Mouse (Mus musculus): ENCODE data around the gene Pef1. TPM values are rescaled to one million over a fixed set of nuclear protein-coding genes. Genes with fewer than 3 reads are reported as not detected.

Pef1 gene
- polyA plus RNA-seq, 1 experiment: 89.9 TPM

DNA sequence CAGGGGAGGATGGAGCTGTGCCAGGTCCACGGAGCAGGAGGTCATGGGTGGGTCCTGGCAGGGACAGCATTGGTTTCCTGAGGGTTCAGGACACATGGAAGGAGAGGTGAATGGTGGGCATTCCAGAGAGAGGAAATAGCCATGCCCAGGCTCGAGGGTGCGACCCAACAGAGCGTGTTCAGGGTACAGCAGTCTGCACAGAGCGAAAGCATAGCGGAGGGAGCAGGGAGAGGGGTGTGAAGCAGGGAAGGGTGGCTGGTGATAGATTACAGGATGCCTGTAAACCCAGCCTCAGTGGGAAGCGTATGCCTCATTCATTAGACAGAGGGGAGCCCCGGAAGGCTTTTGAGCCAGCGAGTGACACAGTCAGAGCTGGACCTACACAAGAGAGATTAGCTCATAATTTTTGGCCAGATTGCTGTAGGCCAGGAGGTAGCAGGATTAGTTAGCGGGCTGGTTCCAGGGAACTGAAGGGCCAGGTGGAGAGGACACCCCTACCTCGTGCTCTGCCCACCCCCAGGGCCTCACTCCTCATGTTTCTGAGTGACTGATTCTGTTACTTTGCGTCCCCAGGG is 17.0 kb upstream of the Pef1 start:
- H3K27ac ChIP-seq (ENCODE audit: insufficient read depth, low read length): no peak overlapping the region
- no peak for TF ChIP-seq CTCF (IDR thresholded peaks at IDR 0.05; ENCODE audit: extremely low read depth, insufficient read depth, low read length)
- H3K4me3 ChIP-seq (ENCODE audit: insufficient read depth, low read length): no peak overlapping the region
- H3K4me1 ChIP-seq (ENCODE audit: control insufficient read depth, insufficient read depth, low read length): peaks cover 3% of the 10 kb centered on the region; the same call in 1 of the 2 replicates

DNA sequence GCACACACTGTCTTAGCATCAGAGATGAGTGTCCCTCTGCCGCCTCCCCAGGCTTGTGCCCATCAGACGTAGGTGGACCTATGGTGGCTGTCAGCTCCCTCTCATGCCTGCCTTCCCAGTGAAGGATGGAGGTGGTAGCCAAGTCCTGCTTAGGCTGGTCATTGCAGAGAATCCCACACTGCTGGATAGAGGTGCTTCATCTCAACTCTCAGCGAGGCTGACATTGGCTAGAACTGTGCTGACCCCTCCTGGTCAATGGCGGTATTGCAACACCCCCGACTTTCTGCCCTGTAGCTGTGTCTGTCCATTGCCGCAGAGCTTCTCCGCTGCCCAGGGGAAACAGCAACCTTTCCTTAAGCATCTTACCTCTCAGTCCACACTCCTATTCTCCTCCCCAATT is 15.1 kb upstream of the Pef1 start:
- TF ChIP-seq POLR2A (IDR thresholded peaks at IDR 0.05; ENCODE audit: extremely low read depth, insufficient read depth, low read length) (no peak), CTCF (IDR thresholded peaks at IDR 0.05; ENCODE audit: extremely low read depth, insufficient read depth, low read length) (peak; percentile 100)
- Histone ChIP-seq H3K4me3 (ENCODE audit: insufficient read depth, low read length) (no peak overlapping the region), H3K4me1 (ENCODE audit: control insufficient read depth, insufficient read depth, low read length) (no peaks in the 10 kb centered on the region), H3K27ac (ENCODE audit: insufficient read depth, low read length) (no peak overlapping the region)

DNA sequence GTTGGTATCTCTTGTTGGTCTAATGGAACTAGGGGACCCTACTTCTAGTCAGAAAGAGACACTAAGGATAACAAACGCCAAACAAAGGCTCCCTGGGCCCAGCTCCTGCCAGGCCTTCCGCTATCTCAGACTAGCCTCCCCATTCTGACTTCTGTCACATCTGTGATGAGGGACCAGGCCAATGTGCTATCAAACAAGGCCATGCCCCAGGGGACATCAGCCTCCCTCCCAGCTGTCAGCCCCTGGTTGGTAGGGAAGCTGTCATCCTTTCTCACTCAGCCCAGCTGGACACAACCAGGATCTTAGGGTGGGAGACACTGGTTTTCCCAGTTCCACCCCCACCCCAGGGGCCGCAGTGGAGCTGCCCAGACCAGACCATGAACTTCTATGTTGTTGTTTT is 7.2 kb upstream of the Pef1 start:
- Histone ChIP-seq H3K4me3 (ENCODE audit: insufficient read depth, low read length) (no peak overlapping the region), H3K4me1 (ENCODE audit: control insufficient read depth, insufficient read depth, low read length) (no peaks in the 10 kb centered on the region), H3K27ac (ENCODE audit: insufficient read depth, low read length) (no peak overlapping the region)
- TF ChIP-seq CTCF (IDR thresholded peaks at IDR 0.05; ENCODE audit: extremely low read depth, insufficient read depth, low read length) (no peak), POLR2A (IDR thresholded peaks at IDR 0.05; ENCODE audit: extremely low read depth, insufficient read depth, low read length) (no peak)

DNA sequence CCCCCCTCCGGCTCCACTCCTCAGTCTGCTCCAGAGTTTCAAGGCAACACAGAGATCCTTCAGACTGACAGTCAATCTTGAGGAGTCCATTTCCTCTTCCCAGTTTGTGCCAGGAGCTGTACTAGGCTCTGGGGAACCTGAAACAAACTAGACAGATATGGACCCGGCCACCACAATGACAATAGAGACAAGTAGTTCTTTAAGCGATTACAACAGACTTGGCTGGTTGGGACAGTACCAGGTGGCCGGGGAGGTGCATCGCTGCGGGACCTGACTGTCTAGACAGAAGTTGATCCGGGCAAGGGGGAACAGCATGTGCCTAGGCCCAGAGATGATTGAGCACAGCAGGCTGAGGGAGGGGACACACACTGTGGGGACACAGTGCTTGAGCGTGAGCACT is 1.2 kb upstream of the Pef1 start:
- TF ChIP-seq CTCF (IDR thresholded peaks at IDR 0.05; ENCODE audit: extremely low read depth, insufficient read depth, low read length) (no peak), POLR2A (IDR thresholded peaks at IDR 0.05; ENCODE audit: extremely low read depth, insufficient read depth, low read length) (no peak)
- no peak overlapping the region for H3K4me3 ChIP-seq (ENCODE audit: insufficient read depth, low read length)
- no peaks in the 10 kb centered on the region for H3K4me1 ChIP-seq (ENCODE audit: control insufficient read depth, insufficient read depth, low read length)
- no peak overlapping the region for H3K27ac ChIP-seq (ENCODE audit: insufficient read depth, low read length)

DNA sequence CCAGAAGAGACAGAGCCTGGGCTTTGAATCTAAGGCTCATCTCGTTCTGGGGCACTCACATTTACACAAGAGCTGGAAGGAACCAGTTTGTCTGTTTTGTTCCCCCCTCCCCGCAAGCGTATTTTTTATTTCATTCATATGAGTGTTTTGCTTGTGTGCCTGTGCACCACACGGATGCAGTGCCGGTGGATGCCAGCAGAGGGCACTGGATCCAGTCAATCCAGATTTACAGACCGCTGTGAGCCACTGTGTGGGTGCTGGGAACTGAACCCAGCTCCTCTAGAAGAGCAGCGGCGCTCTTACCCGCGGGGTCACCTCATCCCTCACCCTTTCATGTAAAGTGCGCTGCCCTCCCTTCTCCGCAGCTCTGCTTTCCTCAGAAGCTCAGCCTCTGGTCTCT is 1.3 kb downstream of the Pef1 start:
- Histone ChIP-seq H3K4me1 (ENCODE audit: control insufficient read depth, insufficient read depth, low read length) (peaks cover 3% of the 10 kb centered on the region; the same call in 1 of the 2 replicates), H3K27ac (ENCODE audit: insufficient read depth, low read length) (no peak overlapping the region), H3K4me3 (ENCODE audit: insufficient read depth, low read length) (no peak overlapping the region)
- TF ChIP-seq CTCF (IDR thresholded peaks at IDR 0.05; ENCODE audit: extremely low read depth, insufficient read depth, low read length): 0 out of 2 replicates have a peak, but pooled peaks have one; percentile 0
- no peak for TF ChIP-seq POLR2A (IDR thresholded peaks at IDR 0.05; ENCODE audit: extremely low read depth, insufficient read depth, low read length)

DNA sequence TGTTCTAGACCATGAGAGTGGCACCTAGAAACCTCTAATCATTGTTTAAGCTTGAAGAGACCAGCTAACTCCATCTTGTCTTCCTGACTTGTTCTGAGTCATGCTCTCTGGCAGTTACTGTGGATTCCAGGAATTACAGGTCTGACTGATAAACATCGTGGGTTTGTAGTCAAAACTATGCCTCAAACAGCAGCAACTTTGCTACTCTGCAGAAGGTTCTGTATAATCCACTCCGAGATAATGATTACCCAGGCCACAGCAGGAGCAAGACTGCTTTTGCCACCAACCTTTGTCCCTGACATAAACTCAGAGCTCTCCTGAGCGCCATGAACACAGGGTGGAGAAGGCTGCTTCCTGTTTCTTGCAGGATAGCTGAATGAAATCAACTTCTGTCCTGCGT is 2.2 kb downstream of the Pef1 start:
- Histone ChIP-seq H3K4me3 (ENCODE audit: insufficient read depth, low read length) (no peak overlapping the region), H3K27ac (ENCODE audit: insufficient read depth, low read length) (no peak overlapping the region), H3K4me1 (ENCODE audit: control insufficient read depth, insufficient read depth, low read length) (peaks cover 4% of the 10 kb centered on the region)
- TF ChIP-seq POLR2A (IDR thresholded peaks at IDR 0.05; ENCODE audit: extremely low read depth, insufficient read depth, low read length) (no peak), CTCF (IDR thresholded peaks at IDR 0.05; ENCODE audit: extremely low read depth, insufficient read depth, low read length) (no peak)

DNA sequence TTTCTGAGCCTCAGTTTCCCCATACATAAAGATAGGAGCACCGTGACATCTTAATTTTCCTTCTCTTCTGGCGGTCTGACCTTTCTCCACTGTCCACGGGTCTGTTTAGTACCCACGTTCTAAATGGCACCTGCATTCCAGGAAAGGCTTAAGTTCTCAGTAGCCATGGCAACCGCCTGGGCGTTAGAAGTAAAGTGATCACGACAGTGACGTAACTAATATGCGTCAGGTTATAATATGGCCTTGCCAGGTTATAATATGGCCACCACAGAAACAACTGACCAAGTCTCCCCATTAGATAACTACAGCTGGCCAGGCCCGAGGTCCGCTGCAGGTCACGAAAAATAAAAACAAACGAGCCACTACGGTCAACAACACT is 4.7 kb downstream of the Pef1 start:
- Histone ChIP-seq H3K4me3 (ENCODE audit: insufficient read depth, low read length) (peak overlapping the region; percentile 91), H3K4me1 (ENCODE audit: control insufficient read depth, insufficient read depth, low read length) (peaks cover 7% of the 10 kb centered on the region), H3K27ac (ENCODE audit: insufficient read depth, low read length) (no peak overlapping the region)
- no peak for TF ChIP-seq CTCF (IDR thresholded peaks at IDR 0.05; ENCODE audit: extremely low read depth, insufficient read depth, low read length)
- no peak for TF ChIP-seq POLR2A (IDR thresholded peaks at IDR 0.05; ENCODE audit: extremely low read depth, insufficient read depth, low read length)

DNA sequence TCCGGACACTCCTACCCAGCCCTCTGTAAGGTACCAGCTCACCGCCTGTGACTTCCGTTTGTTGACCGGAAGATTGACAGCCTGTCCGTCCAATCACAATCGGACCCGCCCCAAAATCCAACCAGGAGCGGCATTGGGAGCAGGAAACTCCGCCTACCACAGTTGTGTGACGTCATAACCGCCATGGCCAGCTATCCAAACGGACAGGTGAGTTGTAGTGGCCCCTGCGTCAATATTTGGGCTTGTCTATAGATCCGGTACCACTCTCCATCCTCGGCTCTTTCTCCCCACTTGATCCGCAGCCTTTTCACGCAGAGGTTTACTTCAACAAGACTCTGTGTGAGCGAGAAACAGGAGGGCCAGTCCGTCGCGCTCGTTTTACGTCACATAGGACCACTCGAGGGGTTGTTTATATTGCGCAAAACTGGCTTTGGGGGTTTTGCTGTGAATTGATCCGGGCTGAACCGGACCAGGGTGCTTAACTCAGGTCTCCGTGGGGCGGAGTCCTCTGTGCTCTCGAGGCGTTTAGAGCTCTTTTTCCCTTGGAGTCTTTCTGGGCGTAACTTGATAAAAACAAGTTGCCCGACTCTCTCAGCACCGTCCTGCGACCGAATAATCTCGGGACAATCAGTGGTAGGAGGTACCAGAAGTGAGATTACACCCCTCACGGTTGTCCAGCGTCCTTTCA is 5.2 kb downstream of the Pef1 start:
- TF ChIP-seq POLR2A (IDR thresholded peaks at IDR 0.05; ENCODE audit: extremely low read depth, insufficient read depth, low read length): peak; percentile 83
- TF ChIP-seq CTCF (IDR thresholded peaks at IDR 0.05; ENCODE audit: extremely low read depth, insufficient read depth, low read length): no peak
- peak overlapping the region; percentile 91 for H3K4me3 ChIP-seq (ENCODE audit: insufficient read depth, low read length)
- peaks cover 7% of the 10 kb centered on the region for H3K4me1 ChIP-seq (ENCODE audit: control insufficient read depth, insufficient read depth, low read length)
- H3K27ac ChIP-seq (ENCODE audit: insufficient read depth, low read length): peak overlapping the region; percentile 76; the same call in 1 of the 2 replicates

DNA sequence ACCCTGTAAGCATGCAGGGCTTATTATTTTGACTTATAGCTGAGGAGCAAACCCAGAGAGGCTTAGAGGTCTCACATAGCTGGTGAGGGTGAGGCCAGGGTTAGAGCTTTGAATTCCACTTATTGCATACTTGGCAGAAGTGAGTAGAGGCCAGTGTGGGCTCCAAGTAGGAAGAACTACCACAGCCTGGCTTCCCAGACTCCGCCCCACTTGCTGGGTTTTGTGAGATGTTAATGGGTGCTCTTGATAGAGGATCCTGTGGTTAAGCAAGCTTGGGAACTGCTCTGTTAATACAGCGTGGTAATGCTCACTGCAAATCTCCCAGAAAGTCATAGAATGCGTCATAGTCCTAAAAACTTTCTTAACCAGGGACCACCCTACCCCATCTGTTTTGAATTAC is 6.6 kb downstream of the Pef1 start:
- Histone ChIP-seq H3K4me1 (ENCODE audit: control insufficient read depth, insufficient read depth, low read length) (peaks cover 7% of the 10 kb centered on the region), H3K4me3 (ENCODE audit: insufficient read depth, low read length) (no peak overlapping the region; the same call in 1 of the 2 replicates), H3K27ac (ENCODE audit: insufficient read depth, low read length) (no peak overlapping the region)
- no peak for TF ChIP-seq CTCF (IDR thresholded peaks at IDR 0.05; ENCODE audit: extremely low read depth, insufficient read depth, low read length)
- no peak for TF ChIP-seq POLR2A (IDR thresholded peaks at IDR 0.05; ENCODE audit: extremely low read depth, insufficient read depth, low read length)

DNA sequence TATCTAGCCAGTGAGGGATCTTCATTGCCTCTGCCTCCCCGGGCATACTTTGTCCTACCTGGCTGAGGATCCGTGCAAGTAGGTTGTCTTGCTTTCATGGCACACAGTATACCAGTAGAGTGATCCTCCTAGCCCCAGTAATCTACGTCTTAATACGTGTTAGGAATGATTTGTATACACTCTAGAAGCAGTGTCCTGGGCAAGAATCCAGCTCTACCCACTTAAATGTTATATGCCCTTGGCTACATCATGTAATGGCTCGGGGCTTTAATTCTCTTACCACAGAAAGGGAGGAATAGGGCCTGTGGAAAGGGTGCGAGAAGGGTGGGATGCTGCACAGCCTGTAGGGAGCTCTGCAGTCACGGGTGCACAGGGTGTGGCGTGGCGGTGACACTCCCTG is 7.3 kb downstream of the Pef1 start:
- H3K27ac ChIP-seq (ENCODE audit: insufficient read depth, low read length): peak overlapping the region; percentile 46; the same call in 1 of the 2 replicates
- H3K4me3 ChIP-seq (ENCODE audit: insufficient read depth, low read length): peak overlapping the region; percentile 7; the same call in 1 of the 2 replicates
- TF ChIP-seq POLR2A (IDR thresholded peaks at IDR 0.05; ENCODE audit: extremely low read depth, insufficient read depth, low read length) (no peak), CTCF (IDR thresholded peaks at IDR 0.05; ENCODE audit: extremely low read depth, insufficient read depth, low read length) (no peak)
- peaks cover 7% of the 10 kb centered on the region for H3K4me1 ChIP-seq (ENCODE audit: control insufficient read depth, insufficient read depth, low read length)

Data from cortical plate, adult 2 months (tissue).